Mouse (Mus musculus) embryonic stem cell, embryonic (primary cell): Measurements from ENCODE around the gene Psph.

Experiments used
- CTCF ChIA-PET, 4 experiments: fragments of 300-600 bp in 2 of 4; fragments of 350-600 bp in 2 of 4; sonication (Branson Sonifier 250); formaldehyde crosslinking; loops; one replicate each; lab custom pipeline; 2022; ENCODE audit warnings: inconsistent platforms in 2 of 4; lab: Charles Lee
- POLR2A ChIA-PET, 4 experiments: fragments of 300-600 bp in 2 of 4; fragments of 350-600 bp in 2 of 4; sonication (Branson Sonifier 250); formaldehyde crosslinking; loops; one replicate each; lab custom pipeline; 2022; ENCODE audit warnings: antibody characterized with exemption in 4 of 4, inconsistent platforms in 1 of 4; lab: Charles Lee

Gene Psph

GRCm38 (mm10) chr5:129717016-129717415 lies 70.2 kb downstream of the Psph start:
- POLR2A ChIA-PET, result interaction anchor here in 2 of 4 experiments (0.6 to 1.6 kb wide), 8 partner anchors 11 to 170 kb away, joined by 3 to 8 read pairs (median 4); partner anchors contain the start of genes Chchd2 (in 1 of the 2) and Psph (in 1 of the 2)
- CTCF ChIA-PET, result interaction anchor here in 3 of 4 experiments (0.5 to 1.9 kb wide), 3 partner anchors 8 to 363 kb away, joined by 3 to 4 read pairs (median 4); partner anchors contain the start of gene Nipsnap2 (in 1 of the 3)
